Mouse (Mus musculus): ENCODE measurements around the gene Timm10. TPM values are rescaled to one million over a fixed set of nuclear protein-coding genes. Genes with fewer than 3 reads are reported as not detected.

The Timm10 gene
- total RNA-seq (2012; rRNA removed) (165 and 193 TPM in 2 replicates), polyA plus RNA-seq (2012; ENCODE audit: insufficient read depth in 1 of 2, insufficient read length in 2 of 2, low read depth in 1 of 2, low replicate concordance in 2 of 2, missing spikeins in 1 of 2) (100 to 1,000 TPM in 1 of 2 experiments, not detected in 1; 129 TPM)

DNA sequence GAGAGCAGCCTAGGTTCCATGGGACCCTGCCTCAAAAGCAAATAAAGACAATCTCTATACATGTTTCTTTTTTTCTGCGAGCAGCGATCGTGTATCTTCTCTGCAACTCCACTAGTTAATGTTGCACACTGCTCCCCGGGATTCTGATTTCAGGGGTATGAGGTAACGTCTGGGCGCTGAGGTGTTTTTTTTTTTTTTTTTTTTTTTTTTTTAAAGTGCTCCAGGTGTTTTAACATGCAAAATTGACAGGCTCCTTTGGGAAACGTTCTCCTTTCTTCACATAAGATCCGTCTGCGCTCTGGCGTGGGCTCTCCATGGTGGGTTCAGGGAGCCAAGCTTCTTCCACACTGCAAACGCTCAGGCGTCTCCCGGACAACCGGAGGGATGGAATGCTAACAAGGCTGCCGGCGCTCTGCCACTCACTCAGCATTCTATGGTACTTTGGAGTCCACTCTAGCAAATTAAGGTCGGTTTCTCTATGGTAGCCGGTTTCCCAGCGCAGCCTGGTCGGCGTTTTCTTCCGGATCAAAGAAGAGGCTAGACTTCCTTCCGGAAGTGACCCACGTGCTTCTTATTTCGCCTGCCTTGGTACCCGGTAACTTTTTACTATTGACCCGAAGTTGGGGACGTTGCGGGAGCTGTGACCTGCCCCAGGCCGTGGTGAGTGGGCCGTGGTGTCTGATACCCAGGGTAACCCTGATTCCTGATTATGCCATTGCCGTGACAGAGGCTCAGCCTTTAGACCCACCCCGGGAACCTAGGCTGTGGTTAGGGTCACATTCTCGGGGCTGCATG lies at the start of gene Timm10:
Timm10 (plus strand) TSS at position 510 of the 795 bp plus-strand sequence.
- peak within 1 kb of the TSS; percentile 96 for H3K9ac ChIP-seq (ENCODE audit: control insufficient read depth, low read depth, low read length, poor library complexity, severe bottlenecking)
- peak; percentile 96 for DNase-seq (ENCODE audit: low read depth, low spot score)
- H3K4me3 ChIP-seq (ENCODE audit: control insufficient read depth in 1 of 2, insufficient read depth in 1 of 2, low read depth in 2 of 2, low read length in 2 of 2) = peak within 1 kb of the TSS; percentile 74 to 99
- TF ChIP-seq USF1 (IDR thresholded peaks at IDR 0.05; ENCODE audit: low read depth, low read length) = peak; percentile 82
- TF ChIP-seq ZMIZ1 (IDR thresholded peaks at IDR 0.05; ENCODE audit: low read depth, low read length) = peak; percentile 43; the same call in 1 of the 2 replicates
- peak; percentile 100 for TF ChIP-seq MXI1 (IDR thresholded peaks at IDR 0.05; ENCODE audit: low read depth, low read length)
- no peak for TF ChIP-seq BHLHE40 (IDR thresholded peaks at IDR 0.05; ENCODE audit: borderline replicate concordance, low read depth, low read length)
- peak; percentile 100 for TF ChIP-seq SIN3A (IDR thresholded peaks at IDR 0.05; ENCODE audit: low read length)
- peak; percentile 94 for TF ChIP-seq ELF1 (IDR thresholded peaks at IDR 0.05; ENCODE audit: low read depth, low read length)
- no peak for TF ChIP-seq MEF2A (IDR thresholded peaks at IDR 0.05; ENCODE audit: extremely low read depth, insufficient replicate concordance, low read depth, low read length, poor library complexity, severe bottlenecking)
- no peak for TF ChIP-seq ZC3H11A (IDR thresholded peaks at IDR 0.05; ENCODE audit: low read depth, low read length)
- peak; percentile 51; the same call in 1 of the 2 replicates for TF ChIP-seq TCF12 (IDR thresholded peaks at IDR 0.05; ENCODE audit: low read depth, low read length)
- TF ChIP-seq EP300 (IDR thresholded peaks at IDR 0.05; ENCODE audit: low read depth in 1 of 2, low read length in 2 of 2) = peak in 1 of 2 experiments; percentile 13; a peak in 1 of 4 replicates
- TF ChIP-seq POLR2A (IDR thresholded peaks at IDR 0.05; ENCODE audit: control insufficient read depth in 1 of 2, insufficient read depth in 1 of 2, low read depth in 1 of 2, low read length in 2 of 2, poor library complexity in 1 of 2) = peak in 1 of 2 experiments; percentile 64; a peak in 3 of 4 replicates
- peak; percentile 100 for TF ChIP-seq MYC (IDR thresholded peaks at IDR 0.05; ENCODE audit: low read depth, low read length)
- TF ChIP-seq MAFK (IDR thresholded peaks at IDR 0.05; ENCODE audit: borderline replicate concordance, low read depth, low read length) = no peak
- no peak for TF ChIP-seq SMC3 (IDR thresholded peaks at IDR 0.05; ENCODE audit: low read depth, low read length)
- peak; percentile 94 for TF ChIP-seq TBP (IDR thresholded peaks at IDR 0.05; ENCODE audit: low read depth, low read length)
- TF ChIP-seq MAX (IDR thresholded peaks at IDR 0.05; ENCODE audit: low read length) = peak; percentile 98
- no peak for TF ChIP-seq E2F4 (IDR thresholded peaks at IDR 0.05; ENCODE audit: borderline replicate concordance, low read depth, low read length)
- TF ChIP-seq ZNF384 (IDR thresholded peaks at IDR 0.05; ENCODE audit: low read depth, low read length) = peak; percentile 71; the same call in 1 of the 2 replicates
- TF ChIP-seq TAL1 (IDR thresholded peaks at IDR 0.05; ENCODE audit: low read length) = no peak
- peak; percentile 50; the same call in 1 of the 2 replicates for TF ChIP-seq NRF1 (IDR thresholded peaks at IDR 0.05; ENCODE audit: insufficient read depth, low read depth, low read length, poor library complexity, severe bottlenecking)
- TF ChIP-seq HCFC1 (IDR thresholded peaks at IDR 0.05; ENCODE audit: low read depth, low read length) = peak; percentile 97
- peak; percentile 73 for TF ChIP-seq NELFE (IDR thresholded peaks at IDR 0.05; ENCODE audit: low read depth, low read length)
- TF ChIP-seq ETS1 (IDR thresholded peaks at IDR 0.05; ENCODE audit: low read depth, low read length) = peak; percentile 69; the same call in 1 of the 2 replicates
- TF ChIP-seq KAT2A (conservative IDR thresholded peaks at IDR 0.05; ENCODE audit: low read depth, low read length) = peak; percentile 89
- peaks cover 0 to 11% of the 10 kb centered on the region in 2 experiments; a peak in 2 of 4 replicates for H3K36me3 ChIP-seq (ENCODE audit: control insufficient read depth in 1 of 2, insufficient read depth in 2 of 2, low read length in 2 of 2)
- peaks cover 16% of the 10 kb centered on the region for H3K79me2 ChIP-seq (ENCODE audit: control insufficient read depth, insufficient read depth, low read length, poor library complexity)
- H3K27ac ChIP-seq (ENCODE audit: control insufficient read depth, low read depth, low read length) = peak within 1 kb of the TSS; percentile 78
- no peaks in the 10 kb centered on the region for H3K27me3 ChIP-seq (ENCODE audit: control insufficient read depth in 1 of 2, insufficient read depth in 2 of 2, low read length in 2 of 2)
- no peaks in the 10 kb centered on the region for H3K9me3 ChIP-seq (replicated peaks; ENCODE audit: insufficient read depth, low read length)
- peaks cover 0 to 17% of the 10 kb centered on the region in 2 experiments; a peak in 2 of 4 replicates for H3K4me1 ChIP-seq (ENCODE audit: control insufficient read depth in 1 of 2, insufficient read depth in 2 of 2, low read length in 2 of 2)
